Mouse (Mus musculus): ENCODE measurements at regions not wholly inside any gene's neighbourhood (a gene's known extent, or its start where the extent isn't known, plus 50 kb on each side); places are given as distances from the start of the nearest gene placed in this dataset.
A peak's percentile ranks its signal among the peaks of the same experiment; 100 is the strongest.

DNA sequence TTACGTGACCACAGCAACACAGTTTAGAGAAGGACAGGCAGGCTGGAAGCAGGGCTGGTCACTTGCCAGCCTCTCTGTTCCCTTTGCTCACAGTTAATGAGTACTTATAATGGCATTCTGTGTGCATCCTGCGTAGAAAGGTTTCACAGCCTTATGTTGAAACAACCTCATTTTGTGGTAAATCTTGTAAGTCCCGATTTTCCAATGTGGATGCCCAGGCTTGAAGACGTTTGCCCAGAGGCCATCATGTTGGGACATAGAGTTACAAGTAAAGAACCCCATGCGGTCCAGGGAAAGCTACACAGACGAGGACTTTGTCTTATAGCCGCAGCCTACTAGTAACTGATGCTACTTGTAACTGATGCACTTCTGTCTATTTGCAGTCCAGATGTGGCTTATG, 100.4 kb upstream of the Lhx8 start:
- 89% methylated on average over 7 of the region's 7 CpGs for WGBS
- Histone ChIP-seq H3K4me3 (no peak overlapping the region), H3K4me1 (no peaks in the 10 kb centered on the region), H3K27ac (no peak overlapping the region), H3K27me3 (ENCODE audit: poor library complexity, severe bottlenecking) (no peaks in the 10 kb centered on the region), H3K9me3 (no peaks in the 10 kb centered on the region), H3K36me3 (replicated peaks) (no peaks in the 10 kb centered on the region)
- no peak for DNase-seq (ENCODE audit: extremely low spot score, low spot score)

- Histone ChIP-seq H3K36me3 (replicated peaks) (no peaks in the 10 kb centered on the region), H3K4me1 (no peaks in the 10 kb centered on the region), H3K4me3 (no peak overlapping the region), H3K27me3 (ENCODE audit: poor library complexity, severe bottlenecking) (no peaks in the 10 kb centered on the region), H3K9me3 (no peaks in the 10 kb centered on the region), H3K27ac (no peak overlapping the region)
- no peak for DNase-seq (ENCODE audit: extremely low spot score, low spot score)
- WGBS = 87% methylated on average over 6 of the region's 6 CpGs
These were observed 99.2 kb upstream of the Lhx8 start for GRCm38 (mm10) chr3:154429666-154430065.

- H3K27me3 ChIP-seq (ENCODE audit: poor library complexity, severe bottlenecking) = no peaks in the 10 kb centered on the region
- no peak overlapping the region for H3K27ac ChIP-seq
- H3K4me3 ChIP-seq = no peak overlapping the region
- no peaks in the 10 kb centered on the region for H3K9me3 ChIP-seq
- no peaks in the 10 kb centered on the region for H3K4me1 ChIP-seq
- WGBS = 80% methylated on average over 5 of the region's 5 CpGs
- H3K36me3 ChIP-seq (replicated peaks) = no peaks in the 10 kb centered on the region
- no peak for DNase-seq (ENCODE audit: extremely low spot score, low spot score)
These were observed 94.1 kb upstream of the Lhx8 start for GRCm38 (mm10) chr3:154424589-154424988.

- Histone ChIP-seq H3K4me3 (no peak overlapping the region), H3K36me3 (replicated peaks) (no peaks in the 10 kb centered on the region), H3K27ac (no peak overlapping the region), H3K9me3 (no peaks in the 10 kb centered on the region), H3K27me3 (ENCODE audit: poor library complexity, severe bottlenecking) (no peaks in the 10 kb centered on the region), H3K4me1 (no peaks in the 10 kb centered on the region)
- DNase-seq (ENCODE audit: extremely low spot score, low spot score) = no peak
- WGBS = 90% methylated on average over 7 of the region's 7 CpGs
These were observed 91.0 kb upstream of the Lhx8 start for GRCm38 (mm10) chr3:154421461-154421950.

DNA sequence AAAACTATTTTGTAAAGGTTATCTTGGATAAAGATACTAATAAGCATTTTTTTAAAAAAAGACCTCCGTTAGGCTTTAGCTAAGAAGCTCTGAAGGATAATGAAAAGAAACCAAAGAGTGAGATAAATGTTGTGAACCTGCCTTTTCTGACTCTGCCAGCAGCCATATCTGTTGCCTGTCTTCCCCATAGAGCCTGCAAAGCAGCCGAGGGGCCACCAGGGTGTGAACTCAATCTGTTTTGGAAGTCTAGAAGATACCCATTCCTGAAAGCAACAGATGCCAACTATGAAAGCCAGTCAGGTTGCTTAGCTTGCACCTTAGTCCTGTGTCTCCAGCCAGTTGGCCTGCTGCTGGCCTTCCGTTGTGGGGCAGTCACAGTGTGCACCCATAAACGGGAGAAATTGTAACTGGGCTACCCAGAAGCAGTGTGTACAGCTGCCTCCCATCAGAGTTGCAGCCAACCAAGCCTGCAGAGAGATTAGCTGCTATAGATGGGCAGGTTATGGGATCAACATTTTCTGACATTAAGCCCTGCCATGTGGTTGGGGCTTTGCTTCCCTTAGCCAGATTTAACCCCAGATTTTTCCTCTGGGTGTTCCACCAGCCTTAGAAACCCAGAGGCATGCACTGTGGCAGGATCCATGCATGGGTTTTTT, 87.8 kb upstream of the Lhx8 start:
- H3K4me3 ChIP-seq = no peak overlapping the region
- no peaks in the 10 kb centered on the region for H3K36me3 ChIP-seq (replicated peaks)
- H3K27me3 ChIP-seq (ENCODE audit: poor library complexity, severe bottlenecking) = no peaks in the 10 kb centered on the region
- WGBS = 82% methylated on average over 4 of the region's 4 CpGs
- no peak overlapping the region for H3K27ac ChIP-seq
- H3K9me3 ChIP-seq = no peaks in the 10 kb centered on the region; the same call in 1 of the 2 replicates
- no peaks in the 10 kb centered on the region for H3K4me1 ChIP-seq
- no peak for DNase-seq (ENCODE audit: extremely low spot score, low spot score)

DNA sequence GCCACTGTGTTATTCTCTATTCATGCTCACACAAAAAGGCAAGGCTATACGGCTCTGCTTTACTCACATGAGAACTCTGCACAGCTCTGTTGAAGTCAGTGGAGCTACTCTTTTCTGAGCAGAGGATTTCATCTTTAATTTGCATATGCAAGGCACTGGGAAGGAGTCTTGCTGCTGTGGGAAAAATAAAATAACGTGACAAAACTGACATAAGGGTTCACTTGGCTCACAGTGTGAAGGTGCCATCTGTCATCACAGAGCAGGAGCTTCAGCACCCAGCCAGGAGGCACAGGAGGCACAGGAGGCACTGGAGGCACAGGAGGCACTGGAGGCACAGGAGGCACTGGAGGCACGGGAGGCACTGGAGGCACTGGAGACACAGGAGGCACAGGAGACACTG, 83.9 kb upstream of the Lhx8 start:
- no peak for DNase-seq (ENCODE audit: extremely low spot score, low spot score)
- H3K4me3 ChIP-seq = no peak overlapping the region
- H3K27ac ChIP-seq = no peak overlapping the region
- no peaks in the 10 kb centered on the region for H3K4me1 ChIP-seq
- no peaks in the 10 kb centered on the region; the same call in 1 of the 2 replicates for H3K9me3 ChIP-seq
- H3K27me3 ChIP-seq (ENCODE audit: poor library complexity, severe bottlenecking) = no peaks in the 10 kb centered on the region
- WGBS = 73% methylated on average over 3 of the region's 3 CpGs
- no peaks in the 10 kb centered on the region for H3K36me3 ChIP-seq (replicated peaks)

DNA sequence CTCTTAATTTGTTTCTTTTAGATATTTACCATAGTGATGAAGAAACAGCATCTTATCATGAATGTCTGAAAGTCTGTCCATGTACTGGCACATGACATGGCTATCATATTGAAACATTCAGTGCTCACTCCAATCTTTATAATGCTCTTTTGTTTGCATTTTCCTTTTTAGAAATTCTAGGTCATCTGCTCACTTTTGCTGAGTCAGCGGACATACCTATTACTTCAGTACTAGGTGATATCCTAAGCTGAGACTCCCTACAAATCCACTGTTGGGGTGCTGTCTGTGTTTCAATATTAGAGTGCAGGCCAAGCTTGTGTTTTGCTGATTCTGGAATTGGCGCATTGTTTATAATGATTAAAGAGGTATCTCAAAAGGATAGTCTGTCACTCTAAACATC, 79.8 kb upstream of the Lhx8 start:
- H3K4me3 ChIP-seq = no peak overlapping the region
- WGBS = 91% methylated on average over 2 of the region's 2 CpGs
- H3K27me3 ChIP-seq (ENCODE audit: poor library complexity, severe bottlenecking) = no peaks in the 10 kb centered on the region
- H3K27ac ChIP-seq = no peak overlapping the region
- H3K36me3 ChIP-seq (replicated peaks) = no peaks in the 10 kb centered on the region
- H3K4me1 ChIP-seq = no peaks in the 10 kb centered on the region
- DNase-seq (ENCODE audit: extremely low spot score, low spot score) = no peak
- 0 out of 2 replicates have a peak, but pooled peaks cover 3% of the 10 kb centered on the region for H3K9me3 ChIP-seq

GRCm38 (mm10) chr3:154402081-154402480, 71.6 kb upstream of the Lhx8 start:
- H3K27ac ChIP-seq = no peak overlapping the region
- H3K4me3 ChIP-seq = no peak overlapping the region
- H3K9me3 ChIP-seq = no peaks in the 10 kb centered on the region
- no peak for DNase-seq (ENCODE audit: extremely low spot score, low spot score)
- 76% methylated on average over 4 of the region's 4 CpGs for WGBS
- peaks cover 7% of the 10 kb centered on the region for H3K4me1 ChIP-seq
- H3K27me3 ChIP-seq (ENCODE audit: poor library complexity, severe bottlenecking) = no peaks in the 10 kb centered on the region
- no peaks in the 10 kb centered on the region for H3K36me3 ChIP-seq (replicated peaks)

- Histone ChIP-seq H3K27ac (no peak overlapping the region), H3K36me3 (replicated peaks) (no peaks in the 10 kb centered on the region), H3K4me3 (no peak overlapping the region), H3K9me3 (no peaks in the 10 kb centered on the region), H3K27me3 (ENCODE audit: poor library complexity, severe bottlenecking) (no peaks in the 10 kb centered on the region), H3K4me1 (peaks cover 30% of the 10 kb centered on the region)
- WGBS = 70% methylated on average over 5 of the region's 5 CpGs
- DNase-seq (ENCODE audit: extremely low spot score, low spot score) = no peak
These were observed 63.2 kb upstream of the Lhx8 start for GRCm38 (mm10) chr3:154393626-154394025.

DNA sequence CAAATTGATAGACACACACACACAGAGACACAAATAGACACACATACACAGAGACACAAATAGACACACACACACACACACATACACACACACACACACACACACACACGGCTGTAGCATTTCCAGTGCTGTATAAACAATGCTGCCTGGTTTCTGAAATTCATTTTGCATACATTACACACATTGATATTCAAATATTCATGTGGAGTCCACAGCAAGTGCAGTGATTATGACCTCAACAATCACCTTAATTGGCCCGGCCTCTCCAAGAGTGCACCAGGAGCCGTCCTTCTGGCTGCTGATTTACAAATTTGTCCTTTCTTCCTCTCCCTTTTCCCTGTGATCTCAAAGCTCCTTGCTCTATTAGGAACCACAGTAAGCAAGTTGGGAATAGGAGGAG, 61.2 kb upstream of the Lhx8 start:
- no peaks in the 10 kb centered on the region for H3K9me3 ChIP-seq
- H3K4me1 ChIP-seq = peaks cover 43% of the 10 kb centered on the region
- DNase-seq (ENCODE audit: extremely low spot score, low spot score) = no peak
- no peak overlapping the region for H3K27ac ChIP-seq
- no peaks in the 10 kb centered on the region for H3K36me3 ChIP-seq (replicated peaks)
- no peak overlapping the region for H3K4me3 ChIP-seq
- H3K27me3 ChIP-seq (ENCODE audit: poor library complexity, severe bottlenecking) = no peaks in the 10 kb centered on the region
- WGBS = 83% methylated on average over 3 of the region's 3 CpGs

GRCm38 (mm10) chr3:154388656-154389055, 58.2 kb upstream of the Lhx8 start:
- Histone ChIP-seq H3K36me3 (replicated peaks) (no peaks in the 10 kb centered on the region), H3K27ac (peak overlapping the region; percentile 56), H3K4me3 (no peak overlapping the region), H3K9me3 (no peaks in the 10 kb centered on the region), H3K27me3 (ENCODE audit: poor library complexity, severe bottlenecking) (no peaks in the 10 kb centered on the region), H3K4me1 (peaks cover 55% of the 10 kb centered on the region)
- DNase-seq (ENCODE audit: extremely low spot score, low spot score) = no peak
- WGBS = 75% methylated on average over 5 of the region's 5 CpGs

DNA sequence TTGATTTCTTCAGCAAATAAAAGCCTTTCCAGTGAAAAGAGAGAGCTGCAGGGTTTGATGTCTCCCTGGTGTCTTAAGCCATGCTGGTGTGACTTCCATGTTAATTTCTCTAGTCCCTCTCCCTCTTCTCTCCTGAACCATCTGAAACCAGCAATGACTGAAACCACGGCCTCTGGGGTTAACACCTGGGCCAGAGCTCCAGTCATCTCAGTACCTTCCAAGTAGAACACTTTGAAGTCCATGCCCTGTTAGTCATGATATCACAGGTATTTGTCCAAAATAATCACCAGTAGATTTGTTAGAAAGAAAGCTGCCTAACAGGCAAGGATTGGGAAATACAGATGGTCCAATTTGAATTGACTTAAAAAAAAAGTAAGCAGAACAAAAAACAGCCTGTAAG, 56.8 kb upstream of the Lhx8 start:
- Histone ChIP-seq H3K4me1 (peaks cover 60% of the 10 kb centered on the region), H3K27me3 (ENCODE audit: poor library complexity, severe bottlenecking) (peaks cover 4% of the 10 kb centered on the region; the same call in 1 of the 2 replicates), H3K36me3 (replicated peaks) (no peaks in the 10 kb centered on the region), H3K27ac (no peak overlapping the region; the same call in 1 of the 2 replicates), H3K9me3 (no peaks in the 10 kb centered on the region), H3K4me3 (no peak overlapping the region)
- WGBS = 79% methylated on average over 1 of the region's 1 CpGs
- no peak for DNase-seq (ENCODE audit: extremely low spot score, low spot score)

- Histone ChIP-seq H3K4me1 (peaks cover 63% of the 10 kb centered on the region), H3K9me3 (no peaks in the 10 kb centered on the region), H3K36me3 (replicated peaks) (no peaks in the 10 kb centered on the region), H3K27ac (no peak overlapping the region), H3K4me3 (no peak overlapping the region), H3K27me3 (ENCODE audit: poor library complexity, severe bottlenecking) (peaks cover 4% of the 10 kb centered on the region; the same call in 1 of the 2 replicates)
- 32% methylated on average over 10 of the region's 10 CpGs for WGBS
- DNase-seq (ENCODE audit: extremely low spot score, low spot score) = no peak
These were observed 55.4 kb upstream of the Lhx8 start for GRCm38 (mm10) chr3:154385831-154386312.
